Mouse (Mus musculus): ENCODE measurements at regions not wholly inside any gene's neighbourhood (a gene's known extent, or its start where the extent isn't known, plus 50 kb on each side); places are given as distances from the start of the nearest gene placed in this dataset.

DNA sequence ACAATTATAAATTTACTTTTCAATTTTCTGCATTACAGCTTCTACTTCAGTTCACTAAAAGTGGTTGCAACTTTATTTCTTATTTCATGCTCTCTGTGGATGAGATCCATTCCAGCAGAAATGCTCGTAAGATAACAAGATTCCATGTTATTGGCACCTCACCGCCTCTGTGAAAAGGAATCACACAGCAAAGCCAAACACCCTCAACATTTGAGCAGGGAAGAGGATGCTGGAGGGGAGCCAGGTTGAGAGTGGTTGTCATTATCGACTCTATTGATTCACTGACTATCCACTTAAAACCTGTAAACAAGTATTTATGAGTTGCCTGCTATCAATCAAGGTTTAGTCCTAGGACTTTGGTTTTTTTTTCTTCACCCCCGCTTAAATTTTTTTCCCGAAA, 261.1 kb upstream of the Ccdc54 start:
- no peak for DNase-seq (ENCODE audit: low spot score)

DNA sequence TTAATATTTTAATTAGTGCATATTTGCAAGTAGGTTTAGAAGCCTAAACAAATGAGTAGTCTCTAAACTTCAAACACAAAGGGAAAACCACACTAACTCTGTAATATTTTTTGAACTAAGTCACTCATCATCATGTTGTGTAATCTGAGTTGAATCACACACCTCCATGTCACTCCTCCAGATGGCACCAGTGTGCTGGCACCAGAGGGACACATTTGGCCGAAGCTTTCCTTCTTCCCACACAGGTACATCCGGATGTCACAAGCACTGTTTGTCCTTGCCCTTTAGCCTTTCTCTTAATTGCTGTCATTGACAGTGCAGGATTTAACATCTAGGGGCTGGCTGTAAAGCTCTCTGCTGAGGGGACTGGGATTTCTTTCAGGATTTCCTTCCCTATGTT, 256.7 kb upstream of the Ccdc54 start:
- no peak for DNase-seq (ENCODE audit: low spot score)

DNA sequence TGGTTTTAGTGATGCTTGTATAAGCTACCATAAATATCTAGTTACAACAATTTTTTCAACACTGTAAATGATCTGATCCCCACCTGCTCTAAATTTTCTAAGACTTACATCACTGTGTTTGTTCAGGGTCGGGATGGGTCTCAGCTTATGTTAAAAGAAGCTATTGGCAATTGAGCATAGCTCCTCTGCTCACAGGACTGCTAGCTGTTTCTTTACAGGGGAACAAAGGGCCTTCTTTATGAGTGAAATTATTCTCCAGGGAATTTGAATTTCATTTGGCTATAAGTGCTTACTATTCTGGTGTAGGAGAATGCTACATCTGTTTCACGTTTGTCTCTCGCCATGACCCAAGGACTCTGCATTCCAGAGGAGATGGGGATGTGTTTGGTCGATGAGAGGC, 255.6 kb upstream of the Ccdc54 start:
- no peak for DNase-seq (ENCODE audit: low spot score)

DNA sequence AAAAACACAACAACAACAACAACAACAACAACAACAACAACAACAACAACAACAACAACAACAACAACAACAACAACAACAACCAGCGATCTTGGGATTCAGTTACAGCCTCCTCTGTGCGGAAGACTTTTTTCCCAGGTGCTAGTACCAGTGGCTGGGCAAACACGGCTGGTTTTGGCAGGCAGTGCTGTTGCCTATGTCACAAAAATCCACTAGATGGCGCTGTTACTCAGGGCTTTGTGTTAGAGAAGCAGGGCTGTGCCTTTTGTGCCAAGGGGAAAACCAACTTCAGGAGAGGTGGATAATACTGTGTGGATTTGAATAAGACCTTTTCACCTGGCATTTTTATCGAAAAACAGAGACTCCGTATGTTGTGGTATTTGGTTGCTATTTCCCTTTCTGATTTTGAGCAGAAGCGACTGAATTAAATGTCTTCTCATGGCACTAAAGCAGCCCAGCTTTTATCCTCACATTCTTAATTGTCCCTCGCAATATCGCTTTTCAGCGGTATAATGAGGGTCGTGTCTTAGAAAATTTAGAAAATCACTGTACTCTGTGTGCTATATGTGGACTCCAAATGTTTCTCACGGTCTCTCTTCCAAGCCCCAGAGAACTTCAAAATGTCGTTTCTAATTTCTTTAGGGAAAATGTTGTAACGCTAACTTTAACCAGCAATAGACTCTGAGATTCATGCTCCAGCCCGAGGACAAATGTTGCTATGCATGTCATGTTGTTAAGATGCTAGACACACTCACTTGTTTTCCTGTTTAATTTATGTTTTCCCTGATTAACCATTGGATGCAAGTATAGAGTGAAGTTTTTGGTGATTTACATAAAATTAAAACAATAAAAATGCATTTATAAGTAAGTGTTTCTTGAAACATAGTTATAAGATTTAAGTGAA, 251.0 kb upstream of the Ccdc54 start:
- DNase-seq (ENCODE audit: low spot score), result peak; percentile 70

DNA sequence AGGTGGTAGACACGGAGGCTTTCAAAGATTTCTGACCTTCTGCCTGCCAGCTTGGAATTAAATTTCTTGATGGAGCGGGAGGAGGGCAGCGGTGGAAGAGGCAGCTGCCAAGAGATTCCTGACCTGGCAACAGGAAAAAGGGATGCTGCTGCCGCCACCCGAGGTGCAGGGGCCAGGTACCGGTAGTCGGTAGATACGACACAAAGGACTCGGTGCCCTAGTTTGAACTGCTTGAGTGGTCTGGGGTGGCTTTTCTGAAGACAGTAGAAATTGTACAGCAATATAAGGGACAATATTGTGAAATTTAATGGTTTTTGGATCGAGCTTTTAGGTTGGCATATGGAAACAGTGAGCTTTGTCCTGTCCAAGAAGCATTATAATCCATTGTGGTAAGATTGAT, 250.3 kb upstream of the Ccdc54 start:
- no peak for DNase-seq (ENCODE audit: low spot score)

DNA sequence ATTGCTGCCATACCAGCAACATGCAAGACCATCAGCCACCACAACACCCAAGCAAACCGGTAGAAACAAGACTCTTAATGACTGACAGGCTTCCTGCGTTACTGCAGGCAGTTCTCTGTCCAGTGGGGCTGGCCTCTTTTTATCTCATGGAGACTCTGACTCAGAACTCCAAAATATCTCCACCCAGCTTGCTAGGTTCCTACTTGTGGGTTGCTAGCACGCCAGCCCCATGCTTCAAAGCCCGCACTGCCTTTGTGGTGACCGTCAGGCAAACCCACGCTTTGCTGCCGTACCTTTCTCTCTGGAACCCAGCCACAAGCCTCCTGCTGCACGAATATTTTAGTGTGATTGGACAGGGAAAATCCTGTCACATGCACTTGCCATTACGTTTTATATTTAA, 248.7 kb upstream of the Ccdc54 start:
- no peak for DNase-seq (ENCODE audit: low spot score)

DNA sequence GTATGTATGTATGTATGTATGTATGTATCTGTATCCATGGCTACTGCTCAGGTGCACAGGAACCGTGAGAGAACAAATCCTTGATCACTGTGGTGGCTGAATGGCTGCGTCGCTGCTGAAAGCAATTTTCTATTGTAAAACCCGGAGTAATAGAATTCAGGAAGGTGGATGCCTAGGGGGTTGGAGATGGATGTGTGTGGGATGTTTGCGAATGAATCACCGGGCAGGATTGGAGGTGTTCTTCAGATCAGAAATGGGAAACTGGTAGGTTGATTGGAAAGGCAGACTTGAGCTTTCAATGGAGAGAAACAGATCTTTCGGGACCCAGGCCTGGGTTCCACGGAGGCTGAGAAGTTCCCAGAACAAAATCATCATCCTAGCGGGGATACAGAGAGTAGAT, 246.5 kb upstream of the Ccdc54 start:
- no peak for DNase-seq (ENCODE audit: low spot score)

DNA sequence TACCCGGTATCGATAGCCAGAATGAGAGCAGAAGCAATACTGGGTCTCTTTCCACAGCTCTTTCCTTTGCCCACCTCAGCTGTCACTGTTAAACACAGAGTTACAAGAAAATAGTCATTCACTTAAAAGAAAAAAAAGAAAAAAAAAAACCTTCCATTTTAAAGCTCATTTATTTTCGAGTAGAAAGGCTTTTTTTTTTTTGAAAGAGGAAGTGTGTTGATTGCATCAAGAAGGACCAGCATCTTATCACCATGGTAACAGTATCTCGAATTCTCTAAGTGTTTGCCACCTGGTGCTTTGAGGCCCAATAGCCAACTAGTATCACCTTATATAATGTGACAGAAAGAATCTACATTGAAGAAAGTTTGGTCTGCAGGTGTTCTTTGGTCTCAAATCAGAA, 245.5 kb upstream of the Ccdc54 start:
- DNase-seq (ENCODE audit: low spot score), result no peak

DNA sequence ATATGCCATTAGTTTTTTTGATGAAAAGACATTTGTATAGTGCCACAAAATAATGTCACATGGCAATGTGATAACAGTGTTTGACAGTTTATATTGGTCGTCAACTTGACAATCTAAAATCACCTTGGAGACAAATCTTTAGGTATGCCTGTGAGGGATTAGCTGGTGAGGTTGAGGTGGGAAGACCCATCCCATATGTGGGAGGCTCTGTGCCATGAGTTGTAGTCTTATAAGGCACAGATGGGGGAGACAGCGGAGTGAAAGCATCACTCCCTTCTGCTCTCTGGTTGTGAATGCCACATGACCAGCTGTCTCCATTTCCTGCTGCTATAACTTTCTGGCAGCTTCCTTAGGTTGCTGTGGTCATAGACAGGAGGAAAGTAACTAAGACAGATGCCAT, 242.4 kb upstream of the Ccdc54 start:
- DNase-seq (ENCODE audit: low spot score), result no peak

DNA sequence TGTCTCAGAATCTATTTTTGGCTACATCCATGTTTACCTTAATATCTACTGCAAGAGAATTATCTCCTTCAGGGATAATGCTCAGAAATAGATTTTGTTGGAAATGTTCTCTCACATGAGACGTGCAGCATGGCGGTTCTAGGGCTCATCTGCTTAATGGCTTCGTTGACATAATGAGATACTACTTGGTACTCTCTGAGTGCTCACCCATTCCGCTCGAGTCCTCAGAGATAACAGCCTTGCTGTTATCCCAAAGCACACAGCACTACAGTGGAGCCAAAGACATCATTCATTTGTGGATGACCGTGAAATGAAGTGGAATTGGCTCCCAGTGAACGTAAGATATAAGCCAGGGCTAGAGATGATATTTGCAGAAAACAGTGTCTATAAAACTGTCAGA, 231.4 kb upstream of the Ccdc54 start:
- no peak for DNase-seq (ENCODE audit: low spot score)

DNA sequence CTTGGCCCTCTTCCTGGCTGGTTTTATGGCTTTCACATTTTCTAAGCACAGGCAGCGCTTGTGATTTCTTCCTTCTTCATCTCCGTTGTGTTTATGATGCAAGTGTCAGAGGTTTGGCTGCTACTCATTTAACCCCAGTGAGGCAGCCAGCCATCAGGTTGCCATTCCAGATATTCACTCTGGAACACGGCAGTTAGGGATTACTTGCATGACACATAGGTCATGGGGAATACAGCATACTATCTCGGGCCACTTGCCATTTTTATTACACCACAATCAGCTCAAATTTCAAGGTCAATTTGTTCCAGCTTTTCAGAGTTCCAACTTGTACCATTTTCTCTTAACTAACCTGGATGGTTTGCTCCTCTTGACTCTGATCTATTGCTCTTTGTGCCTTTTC, 223.7 kb upstream of the Ccdc54 start:
- no peak for DNase-seq (ENCODE audit: low spot score)

DNA sequence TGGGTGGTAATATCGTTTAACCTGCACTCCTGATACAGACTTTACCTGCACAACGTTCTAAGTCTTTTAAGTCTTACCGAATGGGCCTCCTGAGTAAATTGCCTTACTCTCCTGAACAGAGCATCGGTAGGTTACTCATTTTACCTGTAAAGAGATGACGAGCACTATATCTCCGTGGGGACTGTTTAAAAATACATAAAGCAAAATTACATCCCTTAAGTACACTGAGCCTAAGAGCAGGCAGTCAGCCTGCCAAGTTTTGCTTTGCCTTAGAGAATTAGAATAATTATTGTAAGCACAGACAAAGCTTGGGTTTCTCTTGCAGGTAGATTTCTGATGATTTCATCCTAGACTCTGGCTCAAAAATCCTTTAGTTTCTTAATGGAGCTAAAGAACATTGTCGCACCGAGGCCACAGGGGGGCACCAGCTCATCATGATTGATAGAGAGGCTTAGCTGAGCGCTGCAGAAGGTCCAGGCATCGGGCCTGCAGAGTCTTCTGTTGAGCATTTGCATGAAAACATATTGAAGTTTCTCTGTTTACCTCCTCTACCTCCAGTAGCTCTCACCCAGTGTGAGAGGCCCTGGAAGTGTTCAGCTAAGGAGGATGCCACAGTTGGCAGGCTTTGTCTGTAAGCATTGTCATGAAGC, 208.3 kb upstream of the Ccdc54 start:
- DNase-seq (ENCODE audit: low spot score), result peak; percentile 42

DNA sequence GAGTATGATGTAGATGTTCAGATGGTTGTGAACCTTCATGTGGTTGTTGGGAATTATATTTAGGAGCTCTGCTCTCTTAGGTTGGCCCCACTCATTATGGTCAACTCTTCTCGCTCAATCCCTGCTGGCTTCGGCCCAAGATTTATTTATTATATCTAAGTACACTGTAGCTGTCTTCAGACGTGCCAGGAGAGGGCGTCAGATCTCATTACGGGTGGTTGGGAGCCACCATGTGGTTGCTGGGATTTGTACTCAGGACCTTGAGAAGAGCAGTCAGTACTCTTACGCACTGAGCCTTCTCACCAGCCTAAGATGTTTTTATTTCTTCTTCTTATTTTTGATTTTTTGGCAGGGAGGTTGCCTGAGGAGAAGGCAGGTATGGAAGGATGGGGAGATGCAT, 207.1 kb upstream of the Ccdc54 start:
- no peak for DNase-seq (ENCODE audit: low spot score)

DNA sequence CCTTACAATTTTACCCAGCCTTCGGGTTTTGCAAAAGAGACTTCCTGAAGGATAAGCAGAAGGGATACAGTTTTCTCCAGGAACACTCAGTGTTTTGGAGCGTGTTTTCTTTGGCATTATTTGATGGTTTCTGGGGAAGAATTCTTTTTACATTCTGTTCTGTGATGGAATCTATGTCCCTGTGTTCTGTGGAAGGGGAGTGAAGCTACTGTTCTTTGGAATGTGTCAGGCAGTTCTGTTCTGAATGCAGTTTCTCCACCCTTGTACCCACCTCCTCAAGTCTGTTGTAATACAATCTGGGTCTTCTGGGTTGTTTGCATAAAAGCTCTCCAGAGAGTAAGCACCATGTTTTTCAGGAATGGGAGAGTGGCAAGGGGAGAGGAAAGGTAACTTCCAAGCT, 202.0 kb upstream of the Ccdc54 start:
- no peak for DNase-seq (ENCODE audit: low spot score)

DNA sequence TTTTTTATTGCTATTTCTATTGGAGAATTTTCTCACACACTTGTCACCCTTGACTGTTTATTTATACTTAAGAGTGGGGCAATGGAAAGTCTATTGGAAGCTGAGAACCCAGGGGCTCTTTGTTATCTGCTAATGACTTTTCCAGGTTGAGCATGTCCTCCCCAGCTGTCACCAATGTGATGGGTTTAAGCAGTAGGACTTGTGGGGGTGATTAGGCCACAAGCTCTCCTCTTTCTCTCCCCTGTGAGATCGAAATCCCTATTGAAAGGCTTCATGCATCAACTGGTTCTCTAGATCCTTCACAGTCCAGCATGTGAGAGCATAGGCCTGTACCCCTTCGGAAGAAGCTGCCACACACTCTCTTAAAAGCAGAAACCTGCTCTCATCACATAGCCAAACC, 201.6 kb upstream of the Ccdc54 start:
- DNase-seq (ENCODE audit: low spot score), result no peak

DNA sequence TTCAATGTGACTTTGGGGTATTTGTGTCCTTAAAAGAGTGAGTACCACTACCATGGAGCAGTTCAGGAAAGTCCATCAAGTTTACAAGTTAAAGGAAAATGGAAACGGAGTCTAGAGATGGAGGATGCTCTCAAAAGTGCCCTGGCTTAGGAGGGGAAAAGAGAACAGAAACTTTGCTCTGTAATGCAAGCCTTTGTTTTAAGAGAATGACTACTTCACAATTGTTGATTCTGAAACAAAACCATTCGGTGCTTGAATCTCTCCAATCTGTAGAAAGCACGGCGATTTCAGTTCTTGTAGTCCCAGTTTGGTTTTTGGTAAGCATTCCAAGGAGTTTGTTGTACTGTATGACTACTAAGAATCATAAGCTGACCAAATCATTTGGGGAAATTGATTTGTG, 197.7 kb upstream of the Ccdc54 start:
- no peak for DNase-seq (ENCODE audit: low spot score)

DNA sequence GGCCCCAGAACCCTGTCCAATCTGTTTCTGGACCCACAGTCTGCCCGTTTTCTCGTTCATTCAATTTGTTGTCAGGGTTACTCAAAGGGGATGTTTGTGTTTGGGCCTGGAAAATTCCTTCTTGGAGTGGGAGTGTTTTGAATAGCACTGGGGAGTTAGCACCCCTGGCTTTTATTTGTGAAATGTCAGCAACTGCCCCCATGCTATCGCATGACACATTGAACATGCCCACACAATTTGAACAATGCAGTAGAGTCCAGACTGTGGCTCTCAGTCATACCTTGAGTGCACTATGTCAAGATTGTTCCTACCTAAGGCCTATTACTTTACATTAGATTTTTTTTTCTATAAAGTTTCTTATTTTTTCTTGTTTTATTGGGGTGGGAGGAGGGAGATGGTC, 195.2 kb upstream of the Ccdc54 start:
- DNase-seq (ENCODE audit: low spot score), result no peak

DNA sequence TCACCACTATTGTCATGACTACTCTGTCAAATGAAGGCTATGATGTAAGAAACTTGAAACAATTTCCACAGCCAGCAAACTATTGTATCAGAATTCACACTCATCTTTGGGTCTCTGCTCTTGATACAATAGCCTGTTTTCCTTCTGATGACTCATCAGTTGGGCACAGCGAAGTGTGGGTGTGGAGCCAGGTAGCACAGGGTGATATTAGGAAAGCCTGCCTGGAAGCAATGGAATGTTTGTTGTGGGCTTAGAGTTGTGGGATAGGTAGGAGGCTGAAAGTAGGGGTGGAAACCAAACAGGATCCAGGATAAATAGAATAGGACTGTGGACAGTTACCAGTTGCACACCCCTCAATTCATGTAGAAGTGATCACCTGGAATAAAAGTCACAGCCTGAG, 194.4 kb upstream of the Ccdc54 start:
- DNase-seq (ENCODE audit: low spot score), result peak; percentile 14

DNA sequence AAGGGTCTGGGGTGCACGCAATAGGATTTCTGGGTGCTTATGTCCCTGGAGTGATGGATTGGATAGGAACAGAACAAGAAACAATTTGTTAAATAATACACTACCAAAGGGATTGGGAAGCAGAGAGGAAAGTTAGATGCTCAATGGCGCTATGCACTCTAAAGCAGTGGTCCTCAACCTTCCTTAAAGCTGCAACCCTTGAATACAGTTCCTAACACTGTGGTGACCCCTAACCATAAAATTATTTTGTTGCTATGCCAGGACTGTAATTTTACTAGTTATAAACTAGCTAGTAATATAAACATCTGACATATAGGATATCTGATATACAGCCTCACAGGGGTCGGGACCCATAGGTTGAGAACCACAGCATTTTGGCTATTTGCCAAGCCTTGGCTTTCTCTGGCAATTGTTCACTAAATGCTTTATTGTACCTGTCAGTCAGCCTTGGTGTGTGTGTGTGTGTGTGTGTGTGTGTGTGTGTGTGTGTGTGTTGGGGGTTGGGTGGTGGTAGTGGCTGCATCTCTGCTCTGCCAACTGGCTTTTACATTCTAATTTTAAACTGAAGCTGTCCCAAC, 193.8 kb upstream of the Ccdc54 start:
- no peak for DNase-seq (ENCODE audit: low spot score)

DNA sequence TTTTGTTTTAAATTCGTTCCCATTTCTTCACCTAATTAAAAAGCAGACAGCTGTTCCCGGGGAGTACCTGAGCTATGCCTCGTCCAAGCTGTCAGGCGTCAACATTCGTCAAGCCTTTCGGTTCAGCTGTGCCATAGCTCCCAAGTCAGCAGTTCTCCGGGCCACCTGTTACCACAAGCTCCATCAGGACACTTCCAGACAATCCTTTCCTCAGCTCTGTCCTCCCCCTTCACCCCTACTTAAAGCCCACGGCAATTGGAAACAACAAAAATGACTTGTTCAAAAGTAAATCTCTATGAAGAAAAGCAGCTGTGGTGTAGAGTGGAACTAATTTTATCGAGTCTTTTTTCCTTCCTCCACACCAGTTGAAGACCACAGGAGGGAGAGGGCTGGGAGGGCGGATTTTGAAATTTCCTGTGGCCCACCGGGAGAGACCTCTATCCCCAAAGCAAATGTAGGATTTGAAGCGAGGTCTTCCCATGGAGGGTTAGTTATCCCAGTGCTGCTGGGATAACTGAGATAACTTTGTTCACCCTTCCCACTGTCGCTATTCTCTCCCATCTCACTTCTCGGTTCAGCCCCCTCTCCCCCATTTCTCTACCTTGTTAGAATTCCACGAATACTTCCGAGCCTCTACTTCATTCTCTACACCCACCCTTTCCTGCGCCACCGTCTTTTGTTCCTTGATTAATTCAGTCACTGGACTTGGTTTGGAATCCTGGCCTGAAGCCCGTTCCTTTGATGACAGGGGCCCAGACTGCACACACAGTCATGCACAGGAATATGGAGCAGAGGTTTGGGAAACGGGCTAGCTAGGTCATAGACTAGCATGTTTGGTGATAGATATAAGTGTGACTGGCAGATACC, 193.1 kb upstream of the Ccdc54 start:
- DNase-seq (ENCODE audit: low spot score), result no peak

DNA sequence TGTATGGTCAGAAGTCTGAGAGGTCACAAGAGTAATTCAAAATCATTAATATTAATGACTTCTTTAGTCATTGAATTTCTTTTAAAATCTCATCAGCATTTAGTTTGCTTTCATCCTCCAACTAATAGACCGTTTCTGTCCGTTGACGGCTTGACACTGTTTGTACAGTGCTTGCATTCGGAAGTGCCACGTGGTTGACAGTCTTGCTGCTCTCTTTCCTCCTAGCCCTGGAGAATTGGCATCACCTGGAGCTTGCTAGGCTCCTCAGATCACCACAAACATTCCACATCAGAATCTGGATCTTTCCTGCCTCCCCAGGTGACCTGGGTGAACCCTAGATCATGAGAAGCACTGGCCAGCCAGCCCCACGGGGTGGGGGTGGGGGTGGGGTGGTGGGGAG, 192.3 kb upstream of the Ccdc54 start:
- DNase-seq (ENCODE audit: low spot score), result no peak

DNA sequence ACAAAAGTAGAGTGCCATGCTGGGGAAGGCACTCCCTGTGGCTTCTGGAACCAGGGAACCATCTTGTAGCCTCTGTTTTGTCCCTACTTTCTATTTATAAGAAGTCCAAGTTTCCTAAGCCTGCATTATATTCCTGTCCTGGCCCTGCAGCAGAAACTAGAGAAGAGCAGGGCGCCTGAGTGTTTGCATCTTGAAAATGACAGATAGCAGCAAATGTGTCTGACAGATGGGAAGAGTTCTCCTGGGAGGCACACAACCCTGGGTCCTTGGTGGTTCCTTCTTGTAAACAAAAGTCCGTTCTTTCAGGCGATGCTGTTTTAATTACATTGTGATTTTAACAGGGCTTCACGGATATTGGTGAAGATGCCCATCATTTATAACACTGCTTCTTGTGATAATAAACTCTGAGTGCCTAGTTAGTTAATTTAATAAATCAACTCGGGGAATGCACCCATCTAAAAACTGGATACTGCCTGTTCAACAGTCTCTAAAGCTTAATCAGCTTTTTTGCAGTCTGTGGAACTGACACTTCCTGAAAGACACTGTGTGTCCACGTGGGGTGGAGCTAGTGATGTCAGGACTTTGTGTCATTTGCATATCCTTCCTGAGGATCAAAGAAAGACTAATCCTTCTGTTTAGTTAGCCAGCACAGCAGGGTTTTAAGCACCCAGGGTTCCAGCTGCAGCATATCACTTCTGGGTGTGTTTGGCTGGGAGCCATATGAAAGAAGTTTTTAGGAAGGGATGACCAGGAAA, 188.3 kb upstream of the Ccdc54 start:
- no peak for DNase-seq (ENCODE audit: low spot score)
